Mouse (Mus musculus): ENCODE data around the gene Fam222a.

Gene Fam222a

GRCm38 (mm10) chr5:114607651-114608050, 39.8 kb downstream of the Fam222a start:
- in situ Hi-C loops (cut with MseI, MboI), result no loop called here

GRCm38 (mm10) chr5:114608516-114608915, 40.7 kb downstream of the Fam222a start:
- in situ Hi-C loops (cut with MseI, MboI), result no loop called here

GRCm38 (mm10) chr5:114611256-114611655, 43.4 kb downstream of the Fam222a start:
- in situ Hi-C loops (cut with MseI, MboI), result no loop called here

GRCm38 (mm10) chr5:114611968-114612608, 44.3 kb downstream of the Fam222a start:
- in situ Hi-C loops (cut with MseI, MboI), result no loop called here

DNA sequence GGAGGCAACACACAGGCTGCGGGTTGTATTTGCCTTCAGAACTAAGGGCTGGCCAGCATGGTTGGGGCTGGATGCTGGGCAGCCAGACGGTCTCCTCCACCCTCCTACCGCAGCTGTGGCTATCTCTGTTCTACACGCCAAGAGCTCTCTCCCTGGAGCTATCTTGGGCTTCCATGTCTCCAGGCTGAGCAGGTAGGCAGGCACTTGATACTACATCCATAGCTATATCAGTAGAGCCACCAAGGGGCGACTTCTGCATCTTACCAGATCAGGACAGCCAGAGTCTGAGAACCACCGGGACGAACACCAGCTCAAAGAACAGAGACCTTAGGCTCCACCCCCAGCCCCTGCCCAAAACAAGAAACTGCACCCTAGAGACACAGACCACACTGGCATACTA, 47.0 kb downstream of the Fam222a start:
- in situ Hi-C loops (cut with MseI, MboI), result no loop called here

- in situ Hi-C loops (cut with MseI, MboI), result no loop called here
Observed at GRCm38 (mm10) chr5:114616336-114617061, 48.7 kb downstream of the Fam222a start.

- in situ Hi-C loops (cut with MseI, MboI), result no loop called here
Observed at GRCm38 (mm10) chr5:114617809-114618208, 50.0 kb downstream of the Fam222a start.

- in situ Hi-C loops (cut with MseI, MboI), result no loop called here
Observed at GRCm38 (mm10) chr5:114618851-114619250, 51.0 kb downstream of the Fam222a start.

DNA sequence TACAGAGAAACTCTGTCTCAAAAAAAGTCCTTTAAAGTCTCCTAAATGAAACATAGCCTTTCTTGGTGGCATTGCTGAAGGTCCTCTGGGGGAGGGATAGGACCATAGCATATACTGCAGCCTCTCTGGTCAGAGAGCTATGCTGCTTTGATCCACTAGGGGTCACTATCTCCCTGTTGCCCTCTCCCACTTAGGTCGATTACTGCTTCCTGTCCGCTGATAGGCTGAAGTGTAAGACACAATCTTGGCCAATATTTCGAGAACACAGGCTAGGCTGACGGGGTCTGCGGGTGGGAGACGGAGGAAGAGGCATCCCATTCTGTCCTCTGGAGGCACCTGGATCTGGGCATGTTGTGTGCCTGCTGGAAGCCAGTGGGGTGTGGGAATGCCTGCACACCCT, 52.5 kb downstream of the Fam222a start:
- in situ Hi-C loops (cut with MseI, MboI), result no loop called here

DNA sequence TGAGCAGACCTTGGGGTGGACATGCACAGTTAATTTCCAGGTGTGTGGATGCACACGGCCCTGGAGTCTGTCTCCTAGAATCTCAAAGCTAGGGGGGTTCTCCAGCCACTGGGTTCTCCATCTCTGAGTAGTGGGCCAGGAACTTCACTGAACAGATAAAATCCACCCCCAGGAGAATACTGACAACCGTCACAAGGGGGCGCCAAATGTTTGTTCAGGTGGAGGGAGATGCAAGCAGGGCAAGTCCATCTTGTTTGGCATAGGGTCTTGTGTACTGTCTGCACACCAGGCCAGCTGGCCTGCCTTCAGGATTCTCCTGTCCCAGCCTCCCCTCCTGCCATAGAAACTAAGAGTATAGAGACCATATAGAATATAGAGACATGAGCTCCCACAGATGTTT, 57.8 kb downstream of the Fam222a start:
- in situ Hi-C loops (cut with MseI, MboI), result no loop called here

- in situ Hi-C loops (cut with MseI, MboI), result loop anchor here in 1 of 2 experiments (5.0 kb wide), 1 partner anchor 36 kb away; no protein-coding TSS in a partner anchor
Observed at GRCm38 (mm10) chr5:114631336-114631735, 63.5 kb downstream of the Fam222a start.

GRCm38 (mm10) chr5:114636091-114636490, 68.3 kb downstream of the Fam222a start:
- in situ Hi-C loops (cut with MseI, MboI), result no loop called here

DNA sequence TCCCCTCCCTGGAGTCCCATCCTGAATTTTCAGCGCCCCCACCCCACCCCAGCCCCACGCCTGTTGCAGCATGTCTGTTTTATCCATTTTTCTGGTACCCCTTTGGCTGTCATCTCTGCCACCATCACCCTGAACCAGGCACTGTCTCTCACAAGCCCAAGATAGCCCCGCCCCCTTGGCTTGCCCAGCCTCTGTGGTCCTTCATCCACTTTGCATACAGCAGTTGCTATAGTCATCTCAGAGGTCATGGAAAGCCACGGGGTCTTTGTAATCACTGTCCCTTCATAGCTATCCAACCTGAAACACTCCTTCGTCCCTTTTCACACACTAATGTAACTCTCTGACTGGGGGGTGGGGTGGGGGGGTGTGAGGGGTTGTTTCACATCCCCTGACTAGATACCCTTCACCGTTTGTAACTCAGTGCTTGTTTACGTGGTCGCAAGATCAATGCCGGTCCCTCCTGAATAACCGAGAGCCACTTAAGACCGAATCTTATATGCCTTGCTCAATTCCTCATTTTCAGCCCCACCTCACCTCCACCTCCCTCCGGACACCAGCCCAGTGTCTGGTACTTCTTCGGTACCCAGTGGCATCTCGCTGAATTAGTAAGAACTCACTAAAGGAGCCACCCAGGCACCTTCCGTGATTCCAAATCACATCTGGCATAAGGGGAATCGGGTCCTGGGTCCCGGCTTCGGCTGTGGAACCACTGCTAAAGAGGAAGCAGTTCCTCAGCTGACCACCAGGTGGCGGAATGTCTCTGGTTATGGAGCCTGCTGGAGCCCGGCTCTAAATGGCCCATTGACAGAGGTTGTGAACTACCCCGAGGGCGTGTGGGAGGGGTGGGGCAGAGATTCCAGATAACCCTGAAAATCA, 71.2 kb downstream of the Fam222a start:
- in situ Hi-C loops (cut with MseI, MboI), result no loop called here

DNA sequence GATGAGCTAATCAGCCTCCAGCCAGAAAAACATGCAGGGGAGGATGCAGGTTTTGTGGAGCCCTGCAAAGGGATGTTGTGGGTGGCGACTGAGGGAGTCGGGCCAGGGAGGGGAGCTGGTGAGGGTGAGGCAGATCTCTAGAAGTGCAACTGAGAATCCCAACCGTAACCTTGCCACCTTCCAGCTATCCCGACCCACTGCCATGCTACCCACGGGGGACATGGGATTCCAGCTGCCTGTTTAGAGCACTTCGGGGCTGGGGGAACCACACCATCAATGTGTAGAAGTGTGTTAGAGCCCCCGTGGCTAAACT, 71.8 kb downstream of the Fam222a start:
- in situ Hi-C loops (cut with MseI, MboI), result no loop called here

DNA sequence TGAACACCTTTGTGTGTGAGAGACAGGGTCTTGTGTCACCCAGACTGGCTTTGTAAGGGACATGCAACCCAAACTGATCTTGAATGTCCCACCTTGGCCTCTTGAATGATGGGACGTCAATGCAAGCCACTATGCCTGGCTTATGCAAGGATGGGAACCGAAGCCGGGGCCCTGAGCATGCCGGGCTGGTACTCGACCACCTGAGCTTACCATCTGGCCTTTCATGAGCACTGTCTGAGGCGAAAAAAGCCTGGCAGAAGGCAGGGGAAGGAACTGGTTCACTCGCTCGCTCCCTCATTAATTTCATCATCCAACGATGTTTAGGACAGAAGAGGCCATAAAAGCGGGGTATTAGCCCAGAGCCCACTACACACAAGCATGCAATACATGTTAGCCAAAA, 73.0 kb downstream of the Fam222a start:
- in situ Hi-C loops (cut with MseI, MboI), result no loop called here

GRCm38 (mm10) chr5:114644918-114645317, 77.1 kb downstream of the Fam222a start:
- in situ Hi-C loops (cut with MseI, MboI), result no loop called here

DNA sequence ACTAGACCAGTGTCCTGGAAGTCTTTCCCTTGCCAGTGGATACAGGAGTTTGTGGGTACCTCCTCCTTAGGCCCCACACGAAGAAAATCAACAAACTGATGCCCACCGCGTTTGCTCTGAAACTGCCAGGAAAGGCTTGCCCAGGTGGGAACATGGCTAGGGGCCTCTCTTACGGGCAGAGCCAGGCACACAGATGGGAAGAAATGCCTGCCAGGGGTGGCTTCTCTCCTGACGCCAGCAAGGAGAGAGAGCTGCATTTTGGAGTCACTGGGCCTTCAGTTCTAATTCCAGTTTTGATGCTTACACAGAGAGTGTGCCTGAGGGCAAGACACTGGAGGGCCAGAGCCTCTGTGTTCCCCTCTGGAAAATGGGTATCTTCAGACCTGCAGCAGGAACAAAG, 78.1 kb downstream of the Fam222a start:
- in situ Hi-C loops (cut with MseI, MboI), result no loop called here

DNA sequence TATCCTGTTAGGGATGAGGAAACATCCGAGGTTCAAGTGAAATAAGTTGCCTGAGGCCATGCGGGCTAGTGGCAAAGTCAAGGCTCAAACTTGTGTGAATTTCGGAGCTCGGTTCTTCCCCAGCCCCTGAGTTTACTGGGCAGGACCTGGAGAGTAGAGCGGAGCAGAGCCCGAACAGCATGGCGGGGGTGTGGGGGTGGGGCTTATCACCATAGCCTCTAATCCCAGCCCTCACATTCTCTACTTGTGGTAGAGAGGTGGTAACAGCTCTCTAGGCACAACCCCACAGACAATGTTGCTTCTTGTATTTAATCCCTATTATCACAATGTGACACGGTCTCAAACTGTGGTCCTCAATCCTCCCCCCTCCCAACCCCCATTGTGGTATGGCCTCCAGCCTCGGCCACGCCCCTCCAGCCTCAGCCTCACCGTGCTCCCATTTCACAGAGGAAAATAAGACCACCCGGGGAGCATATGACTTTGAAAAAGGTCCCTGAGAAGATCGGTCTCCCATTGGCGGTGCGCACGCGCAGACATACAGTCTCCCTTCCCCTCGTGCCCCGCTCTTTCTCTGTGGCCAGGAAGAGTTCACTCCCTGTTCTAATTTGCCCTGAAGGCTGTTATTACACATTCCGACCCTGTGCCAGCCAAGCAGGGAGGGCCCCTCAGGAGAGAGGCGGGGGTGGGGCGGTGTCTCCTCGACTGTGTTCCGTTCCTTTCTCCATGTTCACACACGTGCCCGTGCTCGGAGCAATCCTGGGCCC, 79.6 kb downstream of the Fam222a start:
- in situ Hi-C loops (cut with MseI, MboI), result no loop called here

- in situ Hi-C loops (cut with MseI, MboI), result no loop called here
Observed at GRCm38 (mm10) chr5:114648728-114649311, 81.0 kb downstream of the Fam222a start.

DNA sequence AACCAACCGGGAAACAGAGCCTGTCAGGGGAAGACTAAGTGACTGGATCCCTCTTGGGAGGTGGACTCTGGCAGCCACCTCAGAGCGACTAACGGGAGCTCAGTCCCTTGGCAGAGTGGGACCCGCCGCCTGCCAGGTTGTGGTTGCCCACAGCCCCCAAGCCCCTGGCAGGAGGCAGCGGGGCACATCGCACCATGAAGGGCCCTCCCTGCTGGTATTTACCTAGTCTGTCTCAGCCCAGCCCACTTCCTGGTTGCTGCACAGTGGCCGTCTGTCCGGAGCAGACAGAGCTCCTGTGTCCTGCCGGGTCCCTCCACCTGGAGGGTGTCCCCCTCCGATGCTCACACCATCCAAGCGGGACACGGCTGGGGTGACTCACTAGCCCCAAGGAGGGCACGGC, 83.2 kb downstream of the Fam222a start:
- in situ Hi-C loops (cut with MseI, MboI), result no loop called here

GRCm38 (mm10) chr5:114651449-114651848, 83.6 kb downstream of the Fam222a start:
- in situ Hi-C loops (cut with MseI, MboI), result no loop called here

All from mouse trophoblast stem cell (cell line).